Mouse (Mus musculus) stomach, postnatal 0 days (tissue): ENCODE measurements around the gene Hist1h2bg. TPM values are rescaled to one million over a fixed set of nuclear protein-coding genes. Genes with fewer than 3 reads are reported as not detected.
"Not testable (repeated sequence)": the region's sequence is repeated elsewhere in the genome, so short reads cannot be mapped to it uniquely, and the experiment has no call there.

Source experiments
- ATAC-seq: fragments of 200-750 bp; cut with Nextera tagmentation; 2 replicates; pipeline ENCODE4 v1.8.0; 2017; ENCODE audit not compliant: low FRiP score, low TSS enrichment
- DNase-seq: peaks from one replicate; pipeline ENCODE4 v3.0.0-alpha.2; 2016; ENCODE audit warnings: low spot score
- H3K27ac ChIP-seq: fragments of 300-500 bp; sonication (generic); replicated peaks from 2 replicates; pipeline ENCODE4 v1.5.1; 2014; ENCODE audit warnings: mild to moderate bottlenecking, control low read depth
- H3K27me3 ChIP-seq: fragments of 300-500 bp; sonication (generic); 2 replicates; pipeline ENCODE4 v1.6.1; 2014; ENCODE audit warnings: low read length; ENCODE audit not compliant: control insufficient read depth, insufficient read depth
- H3K36me3 ChIP-seq: fragments of 300-500 bp; sonication (generic); 2 replicates; pipeline ENCODE4 v1.6.1; 2014; ENCODE audit warnings: low read length, mixed read lengths; ENCODE audit not compliant: control insufficient read depth, insufficient read depth
- H3K4me1 ChIP-seq: fragments of 300-500 bp; sonication (generic); replicated peaks from 2 replicates; pipeline ENCODE4 v1.6.1; 2014; ENCODE audit warnings: antibody characterized with exemption; ENCODE audit not compliant: control insufficient read depth, insufficient read depth
- H3K4me2 ChIP-seq: fragments of 300-500 bp; sonication (generic); replicated peaks from 2 replicates; pipeline ENCODE4 v1.6.1; 2014; ENCODE audit warnings: low read depth, mild to moderate bottlenecking, control low read depth, moderate library complexity
- H3K4me3 ChIP-seq: fragments of 300-500 bp; sonication (generic); 2 replicates; pipeline ENCODE4 v1.5.1; 2014; ENCODE audit warnings: low read depth, low read length, control low read depth
- H3K9ac ChIP-seq: fragments of 300-500 bp; sonication (generic); 2 replicates; pipeline ENCODE4 v1.6.1; 2014; ENCODE audit warnings: mild to moderate bottlenecking, low read length, control low read depth, mixed read lengths
- H3K9me3 ChIP-seq: fragments of 300-500 bp; sonication (generic); 2 replicates; pipeline ENCODE4 v1.6.1; 2016; ENCODE audit warnings: low read length; ENCODE audit not compliant: control insufficient read depth
- CTCF ChIP-seq: IDR thresholded peaks from 2 replicates; pipeline ENCODE4 v1.5.1; 2016; ENCODE audit warnings: antibody characterized with exemption, low read depth, mild to moderate bottlenecking, moderate library complexity
- EP300 ChIP-seq: optimal IDR thresholded peaks from 2 replicates; pipeline ENCODE3; 2016; ENCODE audit warnings: antibody characterized with exemption
- WGBS: fragments of 180-500 bp; shearing (Covaris S2); extraction: QIAGEN DNeasy Blood & Tissue Kit; methylation state at CpG from one replicate; pipeline ENCODE4 v1.1.7; 2014; 5-methylcytosine and 5-hydroxymethylcytosine counted together
- polyA plus RNA-seq: library from polyadenylated mRNA; unstranded; fragments of >200 nt; fragmentation: Nextera tagmentation; extraction: Ambion mirVana; gene quantifications from 2 replicates; pipeline ENCODE4 v1.2.1, GENCODE M21; 2015

Hist1h2bg gene
- polyA plus RNA-seq, 1 experiment from 2014 or later: 10.5 TPM

- peak; percentile 2; the same call in 1 of the 2 replicates for TF ChIP-seq CTCF
- WGBS: under 1% methylated on average over 22 of the region's 53 CpGs
Measured at GRCm38 (mm10) chr13:23533560-23534367, 37.4 kb upstream of the Hist1h2bg start, which contains the start of gene Hist1h2af. Gene Hist1h2af, plus strand, starts transcription at chr13:23533906.

GRCm38 (mm10) chr13:23534368-23535131 is 36.6 kb upstream of the Hist1h2bg start:
- Histone ChIP-seq H3K4me3 (peak overlapping the region; percentile 45), H3K27ac (peak overlapping the region; percentile 74), H3K9me3 (no peaks in the 10 kb centered on the region), H3K9ac (peak overlapping the region; percentile 57), H3K36me3 (no peaks in the 10 kb centered on the region), H3K4me2 (peak overlapping the region; percentile 73), H3K4me1 (no peaks in the 10 kb centered on the region), H3K27me3 (no peaks in the 10 kb centered on the region)
- DNase-seq (no peak), ATAC-seq (no peak)
- WGBS: under 1% methylated on average over 15 of the region's 15 CpGs
- TF ChIP-seq EP300: no peak
- no peak for TF ChIP-seq CTCF

More at GRCm38 (mm10) chr13:23533560-23534367, 37.4 kb upstream of the Hist1h2bg start, which contains the start of gene Hist1h2af:
- not testable (repeated sequence) for H3K4me1 ChIP-seq, H3K27me3 ChIP-seq, H3K9me3 ChIP-seq, H3K36me3 ChIP-seq
- Histone ChIP-seq H3K27ac (peak within 1 kb of the TSS; percentile 74), H3K4me2 (peak within 1 kb of the TSS; percentile 73), H3K4me3 (peak within 1 kb of the TSS; percentile 45), H3K9ac (peak within 1 kb of the TSS; percentile 57)
- peak; percentile 72 for DNase-seq
- ATAC-seq: 0 out of 2 replicates have a peak, but pooled peaks have one; percentile 36

- H3K4me1 ChIP-seq, H3K27me3 ChIP-seq, H3K36me3 ChIP-seq, H3K9me3 ChIP-seq: not testable (repeated sequence)
- peak within 1 kb of the TSS; percentile 74 for H3K27ac ChIP-seq
- H3K9ac ChIP-seq: peak within 1 kb of the TSS; percentile 57
- WGBS: under 1% methylated on average over 37 of the region's 62 CpGs
- H3K4me3 ChIP-seq: peak within 1 kb of the TSS; percentile 45
- DNase-seq (peak; percentile 86), ATAC-seq (peak; percentile 87)
- peak within 1 kb of the TSS; percentile 73 for H3K4me2 ChIP-seq
Measured at GRCm38 (mm10) chr13:23535137-23536075, 35.8 kb upstream of the Hist1h2bg start, which contains the start of gene Hist1h3g. Gene Hist1h3g, plus strand, starts transcription at chr13:23535422.

GRCm38 (mm10) chr13:23536076-23536822 is 34.9 kb upstream of the Hist1h2bg start:
- H3K9me3 ChIP-seq: no peaks in the 10 kb centered on the region
- H3K9ac ChIP-seq: peak overlapping the region; percentile 35; the same call in 1 of the 2 replicates
- TF ChIP-seq EP300: no peak
- no peak for TF ChIP-seq CTCF
- 14% methylated on average over 7 of the region's 7 CpGs for WGBS
- H3K27me3 ChIP-seq: no peaks in the 10 kb centered on the region
- H3K4me1 ChIP-seq: no peaks in the 10 kb centered on the region
- H3K27ac ChIP-seq: no peak overlapping the region
- peak overlapping the region; percentile 45 for H3K4me3 ChIP-seq
- ATAC-seq: no peak
- peak overlapping the region; percentile 73 for H3K4me2 ChIP-seq
- DNase-seq: no peak
- H3K36me3 ChIP-seq: no peaks in the 10 kb centered on the region
